Mouse (Mus musculus) olfactory bulb, adult 2 months (tissue): ENCODE results near the gene Fbxl14.

ENCODE experiments used
- CTCF ChIP-seq: fragments of 200-500 bp; IDR thresholded peaks from 2 replicates; pipeline ENCODE4 v1.5.1; 2012; ENCODE audit warnings: low read depth, mild to moderate bottlenecking, low read length, moderate library complexity; ENCODE audit not compliant: insufficient read depth
- POLR2A ChIP-seq: fragments of 200-500 bp; IDR thresholded peaks from 2 replicates; pipeline ENCODE4 v1.6.1; 2012; ENCODE audit warnings: mild to moderate bottlenecking, low read depth, low read length, moderate library complexity; ENCODE audit not compliant: insufficient read depth

- TF ChIP-seq POLR2A (no peak), CTCF (no peak)
Observed at GRCm38 (mm10) chr6:119529659-119530058, 50.2 kb downstream of the Fbxl14 start.
